Mouse (Mus musculus) thymus, adult 2 months (tissue): ENCODE measurements around the gene Rerg.

Source experiments
- CTCF ChIP-seq: fragments of 200-500 bp; IDR thresholded peaks from 2 replicates; pipeline ENCODE4 v1.5.1; 2012; ENCODE audit warnings: mild to moderate bottlenecking, control low read depth, low read length, moderate library complexity, borderline replicate concordance; ENCODE audit not compliant: control insufficient read depth, poor library complexity, insufficient read depth; ENCODE audit errors: extremely low read depth
- POLR2A ChIP-seq: fragments of 200-500 bp; IDR thresholded peaks from 2 replicates; pipeline ENCODE4 v1.6.1; 2012; ENCODE audit warnings: mild to moderate bottlenecking, low read length, control low read depth, moderate library complexity; ENCODE audit not compliant: control insufficient read depth, poor library complexity, insufficient read depth; ENCODE audit errors: extremely low read depth

GRCm38 (mm10) chr6:137144958-137145535 is 25.2 kb downstream of the Rerg start:
- TF ChIP-seq POLR2A (no peak), CTCF (no peak)
